Mouse (Mus musculus): Measurements from ENCODE around the gene Sft2d2.

Gene Sft2d2

GRCm38 (mm10) chr1:165193880-165194661 lies at the start of gene Sft2d2:
Sft2d2 (minus strand) TSS chr1:165194438.
- peak; percentile 52 for DNase-seq (ENCODE audit: low spot score in 2 of 2)

- DNase-seq (ENCODE audit: low spot score in 2 of 2) = peak; percentile 97
Measured at GRCm38 (mm10) chr1:165236321-165237298, 42.4 kb upstream of the Sft2d2 start, which contains the start of gene Tiprl. Tiprl (minus strand) TSS chr1:165236996.

DNA sequence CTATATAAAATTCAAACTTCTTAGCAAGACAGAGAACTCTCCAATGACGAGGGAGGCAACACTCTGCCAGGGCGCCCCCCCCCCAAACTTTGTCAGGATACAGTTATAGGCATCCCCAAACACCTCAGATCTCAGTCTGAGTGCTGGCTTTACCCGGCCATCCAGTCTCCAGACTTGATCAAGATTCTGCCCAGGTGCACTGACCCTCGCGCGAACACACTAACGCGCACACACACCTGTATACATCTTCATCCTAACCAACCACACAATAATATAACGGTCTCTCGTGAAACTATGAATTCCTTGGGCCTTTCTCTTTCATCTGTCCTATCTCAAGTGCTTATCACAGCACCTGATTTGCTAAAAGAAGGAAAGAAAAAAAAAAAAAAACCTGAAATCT lies 41.6 kb upstream of the Sft2d2 start:
- no peak for DNase-seq (ENCODE audit: low spot score in 2 of 2)

DNA sequence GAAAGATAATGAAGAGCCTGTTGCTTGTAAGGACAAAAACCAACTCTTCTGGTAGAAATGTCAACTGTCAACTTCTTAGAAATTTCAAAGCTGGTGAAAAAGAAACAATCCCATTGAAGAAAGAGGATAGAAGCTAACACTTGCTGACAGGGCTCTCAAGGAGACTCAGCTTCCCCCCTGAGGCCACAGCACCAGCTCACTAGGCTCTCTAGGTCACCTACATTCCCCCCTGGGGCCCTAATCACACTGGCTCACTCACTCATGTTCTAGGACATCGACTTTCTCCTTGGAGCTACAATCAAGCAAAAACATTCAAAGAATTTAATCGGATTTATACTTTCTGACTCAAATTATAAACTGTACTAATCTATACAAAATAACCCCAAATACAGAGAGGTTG lies 39.6 kb upstream of the Sft2d2 start:
- DNase-seq (ENCODE audit: low spot score in 2 of 2) = no peak

GRCm38 (mm10) chr1:165230691-165231090 lies 36.5 kb upstream of the Sft2d2 start:
- DNase-seq (ENCODE audit: low spot score in 2 of 2) = no peak

DNA sequence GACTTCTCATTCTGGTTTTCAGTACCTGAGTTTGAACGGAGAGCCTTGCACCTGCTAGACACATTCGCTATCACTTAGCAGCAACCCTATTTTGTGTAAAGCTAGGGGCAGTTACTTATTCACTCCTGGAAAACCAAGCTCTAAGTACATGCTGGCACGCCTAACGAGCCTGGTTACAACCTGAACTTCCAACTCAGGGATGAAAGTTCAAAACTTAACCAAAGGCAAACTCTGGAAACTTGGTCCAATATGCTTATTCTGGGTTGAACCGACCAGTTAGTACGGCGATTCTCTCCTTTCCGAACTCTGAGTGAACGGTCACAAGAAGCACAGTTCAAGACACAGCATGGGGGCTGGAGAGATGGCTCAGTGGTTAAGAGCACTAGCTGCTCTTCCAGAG lies 35.3 kb upstream of the Sft2d2 start:
- no peak for DNase-seq (ENCODE audit: low spot score in 2 of 2)

DNA sequence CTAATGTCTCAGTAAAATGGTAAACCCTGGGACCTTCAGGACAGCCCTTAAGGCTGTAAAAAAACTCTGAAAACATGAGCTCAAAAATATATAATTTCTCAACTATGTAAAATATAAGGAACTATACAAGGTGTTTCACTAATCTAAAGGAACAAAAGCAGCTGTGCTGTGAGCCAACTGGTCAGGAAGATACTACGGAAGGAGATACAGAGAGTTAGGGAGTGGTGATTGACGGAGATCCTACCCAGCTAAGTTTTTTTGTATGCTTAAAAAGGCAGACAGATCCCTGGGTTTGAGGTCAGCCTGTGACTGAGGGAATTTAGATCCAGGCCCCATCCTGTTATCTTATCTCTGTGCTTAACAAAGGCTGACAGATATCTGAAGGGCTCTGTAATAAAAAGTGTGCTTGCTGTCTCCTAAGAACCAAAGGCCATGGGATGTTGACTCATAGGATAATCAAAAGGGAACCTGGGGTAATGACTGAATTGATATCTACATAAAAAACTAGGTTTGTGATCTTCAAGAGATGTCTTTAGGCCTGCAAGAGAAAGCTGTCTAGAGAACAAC lies 22.9 kb upstream of the Sft2d2 start:
- no peak for DNase-seq (ENCODE audit: low spot score in 2 of 2)

DNA sequence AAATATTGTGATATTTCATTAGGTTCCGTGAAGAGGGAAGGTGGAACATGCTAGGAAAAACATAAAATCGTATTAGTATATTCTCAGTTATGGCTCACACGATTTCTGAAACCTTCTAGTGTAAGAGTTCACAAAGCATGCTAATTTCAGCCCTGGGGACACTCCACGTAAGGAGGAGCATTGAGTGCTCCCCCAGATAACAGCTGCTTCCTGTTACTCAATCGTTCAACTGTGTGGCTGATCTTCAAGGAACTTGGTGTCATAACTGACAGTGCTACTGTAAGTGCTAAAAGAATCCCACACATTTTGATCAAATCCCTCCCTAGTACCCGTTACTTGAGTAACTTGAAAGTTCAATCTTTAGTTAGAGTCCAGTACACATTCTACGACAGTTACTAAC lies 21.6 kb upstream of the Sft2d2 start:
- no peak for DNase-seq (ENCODE audit: low spot score in 2 of 2)

DNA sequence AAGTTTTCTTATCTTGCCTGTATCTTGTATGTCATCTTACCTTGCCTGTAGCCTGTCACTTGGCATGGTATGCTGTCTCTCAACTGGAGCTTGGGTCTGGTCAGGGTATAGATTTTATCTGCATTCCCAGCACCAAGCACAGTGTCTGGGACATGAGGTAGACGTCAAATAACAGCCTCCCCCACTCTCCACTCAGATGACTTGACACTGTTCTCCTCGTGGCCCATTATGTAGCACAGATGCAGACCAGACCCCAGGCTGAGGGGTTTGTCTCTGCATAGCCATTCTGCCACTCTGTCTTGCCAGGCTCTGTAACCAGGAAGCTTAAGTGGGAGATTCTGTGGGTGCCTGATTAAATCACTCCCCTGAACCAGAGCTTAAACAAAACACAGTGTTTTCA lies 11.4 kb upstream of the Sft2d2 start:
- no peak for DNase-seq (ENCODE audit: low spot score in 2 of 2)

DNA sequence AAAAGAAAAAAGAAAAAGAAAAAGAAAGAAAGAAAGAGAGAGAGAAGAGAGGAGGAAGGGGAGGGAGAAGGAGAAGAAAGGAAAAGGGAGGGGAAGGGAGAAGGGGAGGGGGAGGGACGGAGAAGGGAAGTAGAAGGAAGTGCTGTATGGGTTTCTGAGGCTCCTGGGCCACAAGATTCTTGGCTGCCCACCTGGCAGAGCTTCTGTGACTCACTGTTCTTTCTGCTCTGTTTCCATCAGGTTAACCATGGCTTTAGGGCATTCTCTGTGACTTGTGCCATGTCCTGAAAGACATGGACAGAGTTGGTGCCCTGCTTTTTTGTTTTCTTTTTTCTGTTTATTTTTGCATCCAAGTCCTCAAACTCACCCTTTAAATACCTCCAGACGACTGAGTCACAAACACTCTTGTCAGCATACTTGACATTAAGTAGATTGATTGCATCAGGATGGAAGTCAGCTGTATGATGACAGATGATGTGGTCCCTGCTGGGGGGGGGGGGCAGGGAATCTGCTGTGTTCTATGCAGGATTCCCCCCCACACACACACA lies 9.3 kb upstream of the Sft2d2 start:
- DNase-seq (ENCODE audit: low spot score in 2 of 2) = no peak

- no peak for DNase-seq (ENCODE audit: low spot score in 2 of 2)
Measured at GRCm38 (mm10) chr1:165201445-165202012, 7.3 kb upstream of the Sft2d2 start.

DNA sequence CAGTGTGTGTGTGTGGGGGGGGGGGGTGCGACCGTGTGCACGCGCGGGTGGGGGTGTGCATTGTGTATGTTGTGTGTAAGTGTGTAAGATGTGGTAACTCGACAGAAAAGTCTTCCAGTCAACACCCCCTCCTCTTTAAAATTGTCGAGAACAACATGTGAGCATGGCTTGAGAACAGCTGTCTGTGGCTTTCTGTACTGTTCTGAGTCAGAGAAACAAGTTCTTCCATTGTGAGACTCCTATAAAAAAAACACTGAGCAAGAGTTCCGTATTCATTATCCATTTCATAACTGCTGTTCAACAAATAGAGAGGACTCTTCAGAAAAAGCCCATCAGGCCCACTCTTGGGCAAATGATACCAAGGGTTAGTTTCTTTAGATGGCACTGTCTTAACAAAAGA lies 6.5 kb upstream of the Sft2d2 start:
- DNase-seq (ENCODE audit: low spot score in 2 of 2) = no peak

DNA sequence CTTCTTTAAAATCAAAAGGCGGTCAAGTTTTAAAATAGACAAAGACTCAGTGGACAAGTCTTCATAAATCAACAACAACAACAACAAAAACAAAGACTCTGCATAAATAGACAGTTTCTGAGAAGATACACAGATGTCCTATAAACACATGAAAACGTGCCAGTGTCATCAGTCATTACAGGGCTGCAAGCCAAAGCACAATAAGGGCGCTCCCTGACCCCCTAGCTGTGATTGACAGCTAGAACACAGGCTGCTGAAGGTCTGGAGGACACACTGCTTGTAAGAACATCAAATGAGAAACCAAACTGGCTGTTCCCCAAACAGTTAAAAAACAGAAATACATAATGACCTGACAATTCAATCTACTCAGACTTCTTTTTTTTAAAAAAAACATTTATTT lies 5.4 kb upstream of the Sft2d2 start:
- DNase-seq (ENCODE audit: low spot score in 2 of 2) = no peak

DNA sequence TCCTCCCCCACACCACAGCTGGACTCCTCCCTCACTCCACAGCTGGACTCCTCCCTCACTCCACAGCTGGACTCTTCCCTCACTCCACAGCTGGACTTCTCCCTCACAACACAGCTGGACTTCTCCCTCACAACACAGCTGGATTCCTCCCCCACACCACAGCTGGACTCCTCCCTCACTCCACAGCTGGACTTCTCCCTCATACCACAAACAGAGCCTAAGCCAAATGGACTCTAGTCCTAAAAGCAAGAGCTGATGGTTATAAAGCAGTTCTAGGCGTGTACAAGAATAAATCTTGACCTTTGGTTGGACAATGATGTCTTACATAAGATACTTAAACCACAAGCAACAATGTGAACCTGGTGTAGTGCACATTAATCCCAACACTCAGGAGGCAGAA lies 4.7 kb upstream of the Sft2d2 start:
- DNase-seq (ENCODE audit: low spot score in 2 of 2) = no peak

DNA sequence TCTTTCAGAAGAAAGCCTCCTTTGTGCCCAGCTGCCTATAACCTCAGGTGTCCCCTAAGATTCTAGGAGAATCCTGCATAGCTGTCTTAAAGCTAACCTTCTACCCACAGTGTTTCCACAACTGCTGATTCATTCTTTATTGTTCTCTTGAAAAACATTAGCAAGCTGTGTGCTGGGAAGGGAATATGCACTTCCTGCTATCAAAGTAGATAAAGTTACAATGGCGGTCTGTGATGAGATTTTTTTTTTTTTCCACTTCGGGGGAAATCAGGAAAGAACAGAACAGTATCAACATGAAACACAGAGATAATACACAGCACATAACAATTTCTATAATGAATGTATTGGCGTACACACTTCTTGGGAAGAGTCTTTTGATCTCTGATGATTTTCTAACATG lies 3.6 kb upstream of the Sft2d2 start:
- DNase-seq (ENCODE audit: low spot score in 2 of 2) = no peak

- no peak for DNase-seq (ENCODE audit: low spot score in 2 of 2)
Measured at GRCm38 (mm10) chr1:165195396-165195960, 1.2 kb upstream of the Sft2d2 start.

GRCm38 (mm10) chr1:165194662-165195013 lies 400 bp upstream of the Sft2d2 start:
- no peak for DNase-seq (ENCODE audit: low spot score in 2 of 2)

GRCm38 (mm10) chr1:165193426-165193825 lies 812 bp downstream of the Sft2d2 start:
- DNase-seq (ENCODE audit: low spot score in 2 of 2) = no peak

GRCm38 (mm10) chr1:165192714-165193264 lies 1.4 kb downstream of the Sft2d2 start:
- no peak for DNase-seq (ENCODE audit: low spot score in 2 of 2)

DNA sequence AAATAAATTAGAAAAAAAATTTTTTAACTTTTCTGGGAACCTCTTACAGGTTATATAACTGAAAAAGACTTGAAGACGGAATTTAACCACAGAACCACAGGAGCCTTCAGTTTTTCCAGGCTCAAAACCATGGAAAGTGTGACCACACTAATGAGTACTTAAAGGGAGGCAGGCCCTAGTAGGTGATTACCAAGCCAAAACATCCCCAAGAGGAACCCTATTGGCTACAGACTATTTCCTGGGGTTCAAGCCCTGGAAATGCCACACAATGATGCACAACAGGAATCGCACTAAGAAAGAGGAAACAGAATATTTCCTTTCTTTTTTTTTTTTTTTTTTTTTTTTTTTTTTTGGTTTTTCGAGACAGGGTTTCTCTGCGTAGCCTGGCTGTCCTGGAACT lies 2.1 kb downstream of the Sft2d2 start:
- no peak for DNase-seq (ENCODE audit: low spot score in 2 of 2)

DNA sequence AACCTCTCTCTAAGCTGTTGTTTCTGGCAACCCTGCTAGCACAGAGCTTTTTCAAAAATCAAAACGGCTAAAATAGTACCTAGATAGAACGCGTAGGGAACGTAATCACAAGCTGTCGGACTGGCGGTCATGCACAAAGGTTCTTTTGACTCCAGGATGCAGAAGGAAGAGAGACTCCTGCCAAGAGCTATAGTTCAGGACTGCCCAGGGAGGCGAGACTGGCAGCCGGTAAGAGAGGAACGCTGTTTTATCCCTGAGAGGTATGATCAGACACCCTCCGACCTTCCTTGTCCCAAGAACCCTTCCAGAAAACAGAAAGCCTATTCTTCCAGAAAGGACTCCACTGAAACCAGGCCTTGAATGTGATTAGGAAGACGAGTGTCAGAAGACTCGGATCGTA lies 2.6 kb downstream of the Sft2d2 start:
- DNase-seq (ENCODE audit: low spot score in 2 of 2) = no peak
